Mouse (Mus musculus) retina, embryonic 14.5 days (tissue): ENCODE measurements around the gene Inhbe.

Experiments
- DNase-seq: peaks from one replicate; pipeline ENCODE4 v3.0.0-alpha.2; 2015; ENCODE audit warnings: low spot score

Gene Inhbe

DNA sequence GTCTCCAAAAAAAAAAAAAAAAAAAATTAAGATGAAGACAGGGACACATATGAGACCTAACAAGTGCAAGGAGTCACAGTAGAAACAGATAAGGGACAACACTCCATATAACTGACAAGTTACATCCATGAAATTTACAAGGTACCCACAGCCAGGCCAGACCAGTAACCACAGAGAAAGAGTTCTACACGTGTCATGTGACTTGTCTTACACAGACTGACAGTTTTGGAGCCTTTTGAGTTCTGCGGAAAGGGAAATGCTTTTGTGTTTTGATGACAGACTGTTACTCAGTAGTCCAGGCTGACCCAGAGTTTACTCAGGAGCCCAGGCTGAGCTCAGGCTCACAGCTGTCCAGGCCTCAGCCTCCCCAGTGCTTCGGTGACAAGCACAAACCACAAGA, 11.2 kb downstream of the Inhbe start:
- DNase-seq = no peak

DNA sequence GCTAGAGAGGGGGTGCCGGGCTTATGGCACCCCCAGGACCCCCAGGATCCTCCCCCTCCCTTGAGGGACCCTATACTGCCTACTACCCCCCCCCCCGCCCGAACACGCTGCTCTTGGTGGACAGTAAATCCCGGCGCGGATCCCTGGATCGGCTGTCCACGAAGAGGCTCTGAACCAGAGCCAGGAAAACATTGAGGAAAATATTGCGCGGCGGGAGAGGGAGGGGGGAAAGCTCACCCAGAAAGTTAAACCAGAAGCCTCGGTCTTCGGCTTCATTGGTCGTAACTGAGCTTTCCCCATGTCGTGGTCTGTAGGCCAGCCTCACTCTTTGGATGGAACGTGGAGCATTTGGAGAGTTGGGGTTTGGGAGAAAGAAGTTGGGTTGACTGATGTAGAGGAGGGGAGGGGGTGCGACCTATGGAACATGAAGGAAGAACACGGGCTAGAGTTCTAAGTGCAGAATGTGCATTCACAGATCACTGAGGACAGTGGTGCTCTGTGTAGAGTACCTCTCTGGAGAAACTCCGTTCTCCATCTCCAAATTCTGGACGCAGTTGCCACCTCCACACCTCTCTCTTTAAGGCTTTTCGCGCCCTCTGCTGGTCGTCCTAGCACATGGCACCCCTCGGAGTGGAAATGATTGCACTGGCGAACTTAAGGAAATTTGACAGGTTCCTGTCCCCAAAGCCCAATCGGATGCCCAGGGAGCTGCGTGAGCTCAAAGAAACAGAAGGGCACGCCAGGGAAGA, 12.1 kb downstream of the Inhbe start, which contains the start of gene Gli1:
TSS of gene Gli1 (minus strand) at position 84 of the 749 bp plus-strand sequence.
- peak; percentile 93 for DNase-seq

DNA sequence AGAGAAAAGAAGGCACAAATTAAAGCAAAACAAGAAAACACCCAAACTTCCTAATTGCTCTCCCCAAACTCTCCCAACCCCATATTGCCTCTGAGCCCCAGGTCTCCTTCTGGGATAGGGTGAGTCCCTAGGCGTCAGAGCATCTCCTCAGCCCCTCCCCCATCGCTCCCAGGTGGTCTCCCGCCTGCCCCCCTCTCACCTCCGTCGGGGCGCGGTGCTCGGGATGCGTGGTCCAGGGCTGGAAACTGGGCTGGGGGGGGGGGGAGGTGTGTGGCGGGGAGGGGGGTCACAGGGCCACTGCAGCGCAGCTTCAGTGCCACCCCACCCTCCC, 12.9 kb downstream of the Inhbe start:
- DNase-seq = peak; percentile 71

DNA sequence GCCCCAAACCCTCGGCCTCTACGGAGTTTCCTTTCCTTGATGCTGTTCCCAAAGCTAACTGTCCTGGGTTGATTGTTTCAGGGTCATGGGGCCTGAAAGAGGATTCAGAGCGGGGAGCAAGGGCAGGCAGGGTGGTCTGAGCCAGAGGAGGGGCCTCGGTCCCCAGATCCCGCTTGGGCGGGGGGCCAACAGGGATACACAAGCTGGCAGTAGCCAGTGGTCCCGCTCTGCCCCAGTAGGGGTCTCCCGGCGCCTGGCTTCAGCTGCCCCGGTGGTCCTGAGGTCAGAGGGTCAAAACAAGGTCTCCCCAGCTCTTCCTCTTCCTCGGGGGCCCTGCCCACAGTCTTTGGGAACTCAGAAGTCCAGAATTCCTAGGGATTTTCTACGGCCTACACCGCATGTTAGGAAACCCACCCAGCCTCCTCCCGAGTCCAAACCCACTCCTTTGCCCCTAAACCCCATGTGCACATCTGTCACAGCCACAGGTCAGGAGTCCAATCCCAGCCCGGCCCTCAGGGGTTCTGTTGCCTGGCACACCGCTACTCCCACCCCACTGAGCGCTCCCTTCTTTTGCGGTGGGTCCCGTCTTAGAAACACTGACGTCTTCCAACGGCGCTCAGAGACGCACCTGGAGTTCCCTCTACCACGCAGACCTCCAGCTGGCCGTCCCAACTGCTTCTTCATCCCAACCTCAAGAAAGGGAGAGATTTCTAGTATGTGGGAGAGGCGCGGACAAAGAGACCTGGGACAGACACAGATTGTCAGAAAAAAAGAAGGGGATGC, 13.4 kb downstream of the Inhbe start:
- peak; percentile 88 for DNase-seq

DNA sequence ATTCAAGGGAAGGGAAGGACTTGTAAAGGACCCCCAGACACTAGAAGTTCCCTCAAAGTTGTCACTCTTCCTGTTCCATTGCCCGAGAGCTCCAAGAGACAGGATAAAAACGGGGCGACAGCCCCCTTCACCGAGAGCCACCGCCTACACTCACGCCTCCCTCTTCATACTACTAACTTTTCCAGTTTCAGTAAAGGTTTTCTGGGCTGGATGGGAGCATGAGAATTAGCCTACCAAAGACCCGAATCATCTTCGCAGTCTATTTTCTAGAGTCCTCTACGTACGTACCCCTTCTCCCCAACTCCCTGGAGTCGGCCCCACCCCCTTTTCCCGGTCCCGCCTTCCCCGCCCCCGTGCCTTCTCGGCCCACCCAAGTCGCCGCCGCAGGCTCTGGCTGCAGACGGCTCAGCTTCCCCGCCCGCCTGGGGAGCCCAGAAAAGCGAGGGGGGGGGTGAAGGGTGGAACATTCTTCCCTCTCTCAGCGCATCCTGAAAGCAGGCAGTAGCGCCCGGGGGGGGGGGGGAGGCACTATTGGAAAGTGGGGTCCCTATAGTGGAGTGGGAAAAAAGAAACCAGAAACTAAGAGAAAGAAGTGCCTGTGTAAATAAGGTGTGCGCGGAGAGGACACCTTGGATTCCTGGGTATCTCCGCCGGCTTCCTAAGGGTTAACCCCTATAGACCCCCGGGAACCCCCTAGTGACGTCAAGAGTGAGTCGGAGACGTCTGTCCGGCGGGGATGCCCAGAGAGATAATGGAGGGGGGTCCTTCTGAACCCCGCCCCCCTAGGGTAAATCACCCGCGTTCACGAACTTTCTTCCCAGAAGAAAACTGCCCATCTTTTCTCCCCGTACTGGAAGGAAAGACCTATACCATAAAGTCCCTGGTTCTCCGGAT, 14.3 kb downstream of the Inhbe start:
- peak; percentile 81 for DNase-seq

DNA sequence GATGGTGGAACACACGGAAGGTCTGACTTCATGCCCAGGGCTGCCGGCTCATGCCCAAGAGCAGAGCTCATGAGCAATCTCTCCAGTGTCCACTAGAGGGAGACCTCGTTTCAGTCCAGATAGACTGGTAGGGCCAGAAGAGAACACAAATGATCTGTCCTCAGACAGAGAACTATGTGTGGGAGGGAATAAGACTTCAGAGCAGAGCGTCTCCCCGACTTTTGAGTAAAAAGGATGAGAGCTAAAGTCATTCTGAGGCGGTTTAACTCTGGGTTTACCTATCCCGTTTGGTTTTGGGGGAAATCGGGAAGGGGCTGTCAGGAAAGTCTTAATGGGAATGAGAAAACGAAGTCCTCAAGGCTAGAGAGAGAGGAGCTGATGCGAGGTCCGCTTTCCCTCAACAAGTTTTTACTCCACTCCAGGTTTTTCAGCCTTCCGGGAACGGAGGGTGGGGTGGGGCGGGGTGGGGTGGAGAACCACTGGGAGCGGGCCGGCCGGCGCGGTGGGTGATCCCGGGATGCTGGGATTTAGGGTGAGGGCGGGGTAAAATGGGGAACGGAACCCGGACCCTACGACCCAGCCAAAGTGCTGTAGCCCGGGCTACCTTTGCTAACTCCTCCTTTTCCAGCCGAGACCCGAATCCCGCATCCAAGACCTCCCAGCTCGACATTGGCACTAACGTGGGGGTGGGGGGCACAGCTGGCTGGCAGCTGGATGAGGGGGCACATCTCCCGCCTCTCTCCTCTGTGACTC, 15.1 kb downstream of the Inhbe start:
- peak; percentile 99 for DNase-seq

DNA sequence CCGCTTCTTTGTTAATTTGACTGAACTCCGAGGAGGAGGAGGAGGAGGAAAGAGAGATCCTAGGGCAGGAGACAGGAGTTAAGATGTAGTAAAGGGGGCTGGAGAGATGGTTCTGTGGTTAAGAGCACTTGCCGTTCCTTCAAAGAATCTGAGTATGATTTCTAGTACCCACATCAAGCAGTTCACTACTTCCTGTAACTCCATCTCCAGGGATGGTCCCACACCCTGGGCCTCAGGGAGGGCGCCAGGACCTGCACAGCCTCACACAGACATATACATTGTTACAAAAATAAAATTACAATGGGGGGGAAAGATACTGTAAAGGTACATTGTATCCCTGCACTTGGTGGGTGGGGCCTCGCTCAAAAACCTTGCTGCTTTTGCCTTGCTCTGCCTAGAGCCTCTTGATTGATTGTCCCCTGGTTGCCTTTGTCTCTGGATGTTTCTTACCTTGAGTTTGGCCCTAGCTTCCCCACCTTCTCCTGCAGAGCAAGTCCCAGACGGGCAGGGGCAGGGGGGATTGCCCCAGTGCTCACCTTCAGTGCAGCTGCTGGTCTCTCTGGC, 16.6 kb downstream of the Inhbe start:
- DNase-seq = no peak

DNA sequence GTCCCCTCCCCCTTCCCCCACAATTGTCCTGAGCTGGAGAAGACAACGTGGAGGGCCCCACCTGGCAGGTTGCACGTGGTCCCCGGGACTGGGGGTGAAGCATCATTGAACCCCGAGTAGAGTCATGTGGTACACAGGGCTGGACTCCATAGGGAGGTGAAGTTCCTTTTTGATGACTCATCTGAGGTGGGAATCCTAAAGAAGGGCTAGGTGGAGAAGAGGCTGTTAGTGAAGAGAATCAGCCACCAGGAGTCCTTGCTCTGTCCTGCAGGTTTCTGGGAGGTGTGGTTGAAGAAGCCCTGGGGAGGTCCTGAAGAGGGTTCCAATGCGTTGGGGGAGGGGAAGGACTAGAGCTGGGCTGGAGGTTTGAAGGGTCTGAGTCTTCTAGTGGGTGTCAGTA, 17.3 kb downstream of the Inhbe start:
- no peak for DNase-seq

DNA sequence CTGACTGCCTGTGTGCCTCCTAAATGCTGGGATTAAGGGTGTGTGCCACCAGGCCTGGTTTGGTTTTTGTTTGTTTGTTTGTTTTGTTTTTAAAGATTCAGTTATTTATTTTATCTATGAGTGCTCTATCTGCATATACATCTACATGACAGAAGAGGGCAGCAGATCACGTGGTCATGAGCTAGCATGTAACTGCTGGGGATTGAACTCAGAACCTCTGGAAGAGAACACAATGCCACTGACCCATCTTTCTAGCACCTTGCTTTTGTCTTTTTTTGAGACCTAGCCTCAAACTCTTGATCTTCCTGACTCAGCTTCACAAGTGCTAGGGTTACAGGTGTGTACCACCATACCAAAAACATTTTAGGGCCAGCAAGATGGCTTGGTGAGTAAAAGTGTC, 18.9 kb downstream of the Inhbe start:
- no peak for DNase-seq

DNA sequence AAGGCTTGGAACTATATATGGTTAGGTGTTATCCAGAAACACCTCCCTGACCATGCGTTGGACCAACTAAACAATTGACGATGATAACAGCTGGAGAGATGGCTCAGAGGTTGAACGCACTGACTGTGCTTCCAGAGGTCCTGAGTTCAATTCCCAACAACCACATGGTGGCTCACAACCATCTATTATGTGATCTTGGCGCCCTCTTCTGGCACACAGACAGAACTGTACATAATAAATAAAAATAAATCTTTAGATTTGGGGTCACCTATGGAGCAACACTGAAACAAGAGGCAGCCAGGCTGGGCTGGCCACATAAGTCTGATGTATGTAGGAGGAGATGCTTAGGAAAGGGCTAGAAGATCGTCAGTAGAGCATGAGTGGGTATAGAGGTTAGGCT, 21.1 kb downstream of the Inhbe start:
- DNase-seq = no peak

DNA sequence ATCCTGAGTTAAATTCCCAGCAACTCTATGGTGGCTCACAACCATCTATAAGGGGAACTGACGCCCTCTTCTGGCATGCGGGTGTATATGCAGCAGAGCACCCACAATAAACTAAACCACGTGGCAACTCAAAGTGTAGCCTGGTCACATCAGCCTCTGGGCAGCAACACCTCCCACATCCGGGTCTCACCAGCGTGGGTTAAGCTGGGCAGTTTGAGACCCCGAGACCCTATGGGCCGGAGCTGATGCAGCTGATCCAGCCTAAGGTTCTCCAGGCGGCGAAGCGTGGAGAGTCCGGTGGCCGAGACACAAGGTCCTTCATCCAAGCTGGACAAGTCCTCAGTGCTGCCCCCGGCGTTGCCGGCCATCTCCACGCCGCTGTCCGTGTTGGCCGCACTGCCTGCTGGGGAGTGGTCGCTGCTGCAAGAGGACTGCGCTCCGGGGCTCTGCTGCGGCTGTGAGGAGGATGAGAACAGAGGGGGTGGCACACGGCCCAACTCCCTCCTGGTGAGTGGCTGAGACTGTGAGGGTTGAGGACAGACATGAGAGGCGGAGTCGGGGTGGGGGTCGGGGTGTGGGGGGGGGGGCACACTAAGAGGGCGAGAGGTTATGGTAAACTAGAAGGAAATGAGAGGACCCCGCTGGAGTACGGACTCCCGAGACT, 21.9 kb downstream of the Inhbe start:
- DNase-seq = no peak

DNA sequence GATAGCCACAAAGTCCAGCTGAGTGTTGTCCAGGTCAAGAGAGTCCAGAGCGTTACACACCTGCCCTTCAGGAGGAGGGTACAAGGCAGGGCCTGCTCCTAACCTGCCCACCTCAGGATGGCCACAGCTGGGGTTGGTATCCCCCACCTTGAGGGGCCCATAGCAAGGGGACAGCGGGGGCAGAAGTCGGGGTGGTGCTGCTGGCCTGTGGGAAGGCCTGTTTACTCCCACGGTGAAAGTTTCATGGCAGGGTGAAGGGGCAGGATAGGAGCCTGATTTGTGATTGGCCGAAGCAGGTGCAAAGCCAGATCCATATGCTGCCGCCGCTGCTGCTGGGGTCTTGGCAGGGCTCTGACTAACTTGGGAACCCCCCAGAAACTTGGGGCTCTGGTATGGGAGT, 24.0 kb downstream of the Inhbe start:
- no peak for DNase-seq

DNA sequence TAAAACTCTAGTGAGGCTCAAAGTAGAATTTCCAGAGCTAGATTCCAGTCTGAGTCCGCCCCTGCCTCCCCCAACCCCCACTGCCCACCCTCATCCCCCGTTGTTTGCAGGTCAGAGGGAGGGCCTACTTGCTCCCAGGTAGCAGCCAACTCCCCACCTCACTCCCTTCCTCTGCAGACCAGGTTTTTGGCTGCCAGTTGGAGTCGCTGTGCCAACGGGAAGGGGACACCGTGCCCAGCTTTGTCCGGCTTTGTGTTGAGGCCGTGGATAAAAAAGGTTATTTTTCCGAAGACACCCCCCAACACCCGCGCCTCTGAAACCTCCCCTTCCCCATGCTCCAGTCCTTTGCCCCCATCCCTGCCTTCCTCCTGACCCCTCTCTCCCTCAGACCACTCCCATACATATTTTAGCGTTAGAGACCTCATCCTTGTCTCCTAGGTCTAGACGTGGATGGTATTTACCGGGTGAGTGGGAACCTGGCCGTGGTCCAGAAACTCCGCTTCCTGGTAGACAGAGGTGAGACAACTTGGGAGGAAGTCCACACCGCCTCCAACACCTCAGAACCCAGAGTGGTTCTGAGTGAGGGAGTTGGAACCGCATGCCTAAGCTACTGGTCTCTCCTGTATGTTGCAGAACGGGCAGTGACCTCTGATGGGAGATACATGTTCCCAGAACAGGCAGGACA, 26.6 kb downstream of the Inhbe start:
- DNase-seq = no peak

DNA sequence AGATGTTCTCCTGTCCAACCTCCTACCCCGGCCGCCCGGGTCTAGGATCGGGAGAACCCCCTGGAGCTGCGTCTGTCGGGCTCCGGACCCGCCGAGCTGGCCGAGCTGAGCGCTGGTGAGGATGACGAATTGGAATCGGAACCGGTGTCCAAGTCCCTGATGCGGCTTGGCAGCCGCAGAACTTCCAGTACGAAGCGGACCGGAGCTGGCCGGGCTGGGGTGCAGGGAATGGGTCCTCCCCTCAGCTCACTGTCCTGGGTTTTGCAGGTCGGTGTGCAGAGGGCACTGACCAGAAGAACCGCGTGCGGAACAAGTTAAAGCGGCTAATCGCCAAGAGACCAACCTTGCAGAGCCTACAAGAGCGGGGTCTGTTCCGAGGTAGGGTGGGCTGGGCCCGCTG, 27.4 kb downstream of the Inhbe start:
- no peak for DNase-seq

DNA sequence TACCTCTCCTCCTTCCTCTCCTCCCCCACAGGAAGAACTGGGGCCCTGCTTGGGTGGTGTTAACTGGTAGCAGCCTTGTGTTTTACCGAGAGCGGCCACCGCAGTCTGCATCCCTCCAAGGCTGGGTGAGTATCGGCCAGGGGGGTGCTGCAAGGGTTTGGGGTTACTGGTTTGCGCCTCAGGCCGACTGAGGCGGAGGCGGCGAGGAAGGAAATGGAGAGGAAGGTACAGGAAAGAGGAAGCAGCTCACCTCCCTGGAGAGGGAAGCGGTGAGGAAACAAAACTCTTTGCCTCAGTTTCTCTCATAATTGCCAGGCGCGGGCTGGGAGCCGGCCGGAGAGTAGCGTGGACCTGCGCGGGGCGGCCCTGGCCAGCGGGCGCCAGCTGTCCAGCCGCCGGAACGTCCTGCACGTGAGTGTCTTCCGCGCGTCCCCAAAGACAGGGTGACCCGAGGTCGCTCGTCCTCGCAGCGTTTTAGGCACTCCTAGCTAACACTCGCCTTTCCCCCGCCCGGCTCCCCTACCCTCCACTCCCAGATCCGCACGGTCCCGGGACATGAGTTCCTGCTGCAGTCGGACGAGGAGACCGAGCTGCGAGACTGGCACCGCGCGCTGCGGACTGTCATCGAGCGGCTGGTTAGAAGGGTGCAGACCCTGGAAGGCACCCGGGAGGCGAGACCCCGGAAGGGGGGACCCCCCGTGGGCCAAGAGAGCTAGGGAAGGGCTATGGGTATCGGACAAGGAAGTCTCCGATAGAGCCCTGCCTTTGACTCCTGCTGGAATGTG, 28.0 kb downstream of the Inhbe start:
- peak; percentile 35 for DNase-seq

DNA sequence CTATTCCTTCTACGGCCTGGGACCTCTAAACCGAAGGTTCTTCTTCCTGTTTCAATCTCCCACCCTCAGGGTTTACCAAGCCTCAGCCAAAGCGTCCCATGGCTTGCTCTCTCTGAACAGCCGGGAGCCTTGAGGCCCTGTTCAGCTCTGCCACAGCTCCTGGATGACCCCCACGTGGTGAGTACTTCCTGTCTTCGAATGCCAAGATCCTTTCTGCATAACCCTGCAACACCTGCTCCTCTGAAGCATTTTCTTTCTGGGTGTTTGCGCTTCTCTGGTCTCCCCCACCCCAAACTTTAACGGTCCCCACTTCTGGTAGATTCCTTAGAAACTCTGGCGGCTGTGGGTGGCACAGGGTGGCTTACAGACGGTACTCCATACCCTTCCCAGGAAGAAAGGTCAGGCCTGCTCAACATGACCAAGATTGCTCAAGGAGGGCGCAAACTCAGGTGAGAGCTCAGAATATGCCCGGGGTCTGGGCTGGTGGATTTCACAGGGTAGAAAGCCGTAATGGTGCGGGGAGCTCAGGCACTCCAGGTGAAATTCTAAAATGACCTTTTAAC, 28.7 kb downstream of the Inhbe start:
- DNase-seq = no peak

DNA sequence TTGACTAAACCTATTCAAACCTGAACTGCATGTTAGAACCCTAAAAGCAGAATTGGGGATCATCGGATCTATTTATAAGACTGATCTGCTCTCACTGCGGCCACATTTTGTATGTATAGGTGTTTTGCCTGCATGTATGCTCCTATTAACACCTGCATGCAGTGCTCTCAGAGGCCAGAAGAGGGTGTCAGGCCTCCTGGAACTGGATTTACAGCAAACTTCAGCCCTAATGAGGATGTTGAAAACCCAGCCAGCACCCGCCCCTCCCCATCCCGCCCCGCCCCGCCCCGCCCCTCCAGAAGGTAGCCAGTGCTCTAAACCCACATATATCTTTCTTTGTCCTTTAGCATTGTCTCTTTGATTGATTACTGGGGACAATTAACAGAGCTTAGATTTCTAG, 29.7 kb downstream of the Inhbe start:
- DNase-seq = peak; percentile 74

DNA sequence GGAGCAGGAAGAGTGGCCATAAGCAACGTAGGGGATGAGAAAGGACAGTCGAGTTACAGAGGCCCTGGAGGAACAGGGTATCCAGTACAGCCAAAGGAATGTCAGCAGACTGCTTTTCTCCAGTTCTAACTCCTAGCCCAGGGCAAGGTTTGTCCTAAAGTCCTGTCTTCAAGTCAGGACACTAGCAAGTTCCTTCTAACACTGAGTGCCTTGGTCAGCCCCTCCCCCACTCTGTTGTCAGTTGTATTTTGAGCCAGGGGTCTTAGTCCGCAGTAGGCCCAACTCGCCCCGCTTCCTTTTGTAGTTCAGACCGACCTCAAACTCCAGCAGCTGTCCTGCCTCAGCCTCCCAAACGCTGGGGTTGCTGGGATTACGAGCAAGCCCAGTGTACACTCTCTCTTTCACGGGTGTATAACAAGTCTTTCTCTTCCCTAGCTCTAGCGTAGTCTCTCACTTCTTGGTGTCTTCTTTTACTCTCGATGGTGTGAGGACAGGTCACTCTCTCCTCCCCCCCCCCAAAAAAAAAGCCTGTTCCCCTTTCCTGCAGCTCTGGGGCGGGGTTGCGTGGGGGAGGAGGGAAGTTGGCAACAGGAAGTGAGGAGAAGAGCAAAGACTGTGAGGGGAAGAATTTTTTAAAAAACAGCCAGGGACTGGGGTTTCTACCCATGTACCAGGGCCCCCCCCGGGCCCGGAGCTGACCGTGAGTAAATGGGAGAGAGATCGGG, 30.9 kb downstream of the Inhbe start:
- no peak for DNase-seq

DNA sequence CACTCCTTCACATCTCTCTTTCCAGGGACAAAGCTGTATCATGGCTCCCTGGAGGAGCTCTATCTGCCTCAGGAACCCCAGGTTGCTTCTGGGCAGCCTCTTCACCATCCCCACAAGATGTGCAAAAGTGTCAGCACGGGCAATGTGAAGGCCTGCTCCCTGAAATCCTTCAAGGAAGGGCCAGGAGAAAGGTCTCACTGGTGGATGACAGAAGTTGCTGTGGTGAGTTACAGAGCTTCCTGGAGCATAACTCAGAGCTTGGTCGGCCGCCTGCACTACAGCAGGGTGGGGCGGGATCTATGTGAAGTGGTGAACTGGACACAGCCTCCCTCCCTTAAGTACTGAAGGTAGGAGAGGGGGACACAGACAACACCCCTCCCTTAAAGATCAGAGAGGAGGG, 31.5 kb downstream of the Inhbe start:
- DNase-seq = no peak
